Mouse (Mus musculus) heart, postnatal 36 days (tissue): ENCODE measurements around the gene Pnkd. TPM values are rescaled to one million over a fixed set of nuclear protein-coding genes. Genes with fewer than 3 reads are reported as not detected.

ENCODE experiments used
- DNase-seq, 2 experiments: peaks; one replicate each; pipeline ENCODE4 v3.0.0; 2021 to 2022
- intact Hi-C: fragments of 180-260 bp; cut with DNase I; formaldehyde crosslinking; loops from one replicate; pipeline ENCODE4 v1.15.1; 2025
- total RNA-seq, 2 experiments: library from RNA; stranded (reverse); gene quantifications; 2 replicates each; pipeline ENCODE4 v1.2.3; 2021

The Pnkd gene
- total RNA-seq, 2 experiments from 2014 or later = 145 to 159 TPM

DNA sequence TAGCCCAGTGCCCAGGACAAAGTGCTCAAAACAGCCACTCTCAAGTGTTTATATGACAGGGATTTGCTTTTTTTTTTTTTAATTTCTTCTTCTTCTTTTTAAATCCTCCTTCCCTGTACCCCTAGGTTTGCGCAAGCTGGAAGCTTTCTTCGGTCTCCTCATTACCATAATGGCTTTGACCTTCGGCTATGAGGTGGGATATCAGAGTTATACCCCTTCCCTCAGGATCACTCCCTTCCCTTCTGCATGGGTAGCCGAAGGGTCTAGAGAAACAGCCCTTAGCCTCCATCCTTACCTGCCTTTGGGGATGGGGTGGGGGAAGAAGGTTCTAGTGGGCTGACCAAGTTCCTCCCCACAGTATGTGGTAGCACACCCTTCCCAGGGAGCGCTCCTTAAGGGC is 95.8 kb downstream of the Pnkd start:
- no peak for DNase-seq
- intact Hi-C loops = no loop called here

DNA sequence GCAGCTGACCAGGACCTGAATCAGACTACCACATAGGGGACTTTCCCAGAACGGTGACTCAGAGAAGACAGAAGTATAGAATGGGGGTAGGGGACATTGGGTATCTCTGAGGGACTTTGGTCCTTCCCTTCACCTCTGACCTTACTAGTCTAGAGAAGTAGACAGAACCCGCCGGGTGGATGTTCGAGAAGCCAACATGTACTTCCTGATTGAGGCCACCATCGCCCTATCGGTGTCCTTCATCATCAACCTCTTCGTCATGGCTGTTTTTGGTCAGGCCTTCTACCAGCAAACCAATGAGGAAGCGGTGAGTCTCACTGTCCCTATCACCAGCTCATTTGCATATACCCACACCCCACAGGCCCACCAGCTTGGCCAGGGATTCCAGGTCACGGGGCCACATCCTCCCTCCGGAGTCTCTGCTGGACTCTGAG is 96.9 kb downstream of the Pnkd start:
- DNase-seq = no peak

DNA sequence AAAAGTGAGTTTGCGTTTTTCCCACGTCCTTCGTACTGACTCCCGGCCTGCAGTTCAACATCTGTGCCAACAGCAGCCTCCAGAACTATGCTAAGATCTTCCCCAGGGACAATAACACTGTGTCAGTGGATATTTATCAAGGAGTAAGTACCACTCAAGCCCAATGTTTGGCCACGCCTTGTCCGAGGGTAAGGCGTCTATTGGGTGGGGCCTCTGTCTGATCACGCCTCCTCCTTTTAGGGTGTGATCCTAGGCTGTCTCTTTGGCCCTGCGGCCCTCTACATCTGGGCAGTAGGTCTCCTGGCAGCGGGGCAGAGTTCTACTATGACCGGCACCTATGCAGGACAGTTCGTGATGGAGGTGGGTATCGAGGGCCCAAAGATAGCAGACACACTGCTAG is 98.7 kb downstream of the Pnkd start:
- intact Hi-C loops = no loop called here
- DNase-seq = no peak

More for the DNA sequence above, 96.9 kb downstream of the Pnkd start:
- intact Hi-C loops = no loop called here

DNA sequence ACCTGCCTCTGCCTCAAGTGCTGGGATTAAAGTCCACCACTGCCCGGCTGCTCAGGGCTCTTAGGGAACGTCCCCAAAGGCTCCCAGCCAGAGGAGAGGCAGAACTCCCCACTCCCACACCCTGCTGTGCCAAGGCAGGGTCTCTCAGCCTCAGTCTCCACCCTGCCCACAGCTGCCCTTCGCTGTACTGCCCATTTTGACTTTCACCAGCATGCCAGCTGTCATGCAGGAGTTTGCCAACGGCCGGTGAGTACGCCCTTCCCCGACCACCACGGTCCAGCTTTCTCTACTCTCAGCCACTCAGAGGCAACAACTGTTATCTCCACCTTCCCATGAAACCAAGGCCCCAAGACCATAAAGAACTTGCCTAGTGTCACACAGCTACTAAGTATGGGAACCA is 99.8 kb downstream of the Pnkd start:
- DNase-seq = no peak
- intact Hi-C loops = no loop called here

DNA sequence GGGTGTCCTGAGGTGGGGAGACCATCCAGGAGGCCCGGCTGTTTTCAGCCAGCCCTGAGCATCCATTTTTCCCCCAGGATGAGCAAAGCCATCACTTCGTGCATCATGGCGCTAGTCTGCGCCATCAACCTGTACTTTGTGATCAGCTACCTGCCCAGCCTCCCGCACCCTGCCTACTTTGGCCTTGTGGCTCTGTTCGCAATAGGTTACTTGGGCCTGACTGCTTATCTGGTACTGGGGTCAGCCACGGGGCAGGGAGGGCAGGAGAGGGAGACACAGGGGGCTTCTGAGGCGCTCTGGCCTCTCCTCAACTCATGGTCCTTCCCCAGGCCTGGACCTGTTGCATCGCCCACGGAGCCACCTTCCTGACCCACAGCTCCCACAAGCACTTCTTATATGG is 100.3 kb downstream of the Pnkd start:
- intact Hi-C loops = loop anchor here (1.0 to 5.0 kb wide), 2 partner anchors 23 to 178 kb away; partner anchors contain the start of gene Catip
- DNase-seq = no peak

DNA sequence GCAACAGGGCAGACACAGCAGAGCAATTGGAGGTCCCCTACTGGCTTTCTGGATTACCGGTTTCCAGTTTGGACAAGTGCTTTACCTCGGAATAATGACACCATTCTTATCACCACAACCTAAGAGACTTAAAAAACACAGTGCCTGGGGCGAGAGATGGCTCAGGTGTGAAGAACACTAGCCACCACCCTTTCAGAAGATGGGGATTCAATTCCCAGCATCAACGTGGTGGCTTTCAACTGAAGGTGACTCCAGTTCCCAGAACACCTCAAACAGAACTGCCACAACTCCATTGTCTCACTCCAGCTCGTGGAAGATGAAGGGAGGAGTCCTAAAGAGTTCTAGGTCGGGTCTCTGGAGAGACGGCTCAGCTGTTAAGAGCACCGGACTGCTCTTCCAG is 100.8 kb downstream of the Pnkd start:
- intact Hi-C loops = loop anchor here (1.0 to 5.0 kb wide), 2 partner anchors 23 to 178 kb away; partner anchors contain the start of gene Catip
- no peak for DNase-seq

DNA sequence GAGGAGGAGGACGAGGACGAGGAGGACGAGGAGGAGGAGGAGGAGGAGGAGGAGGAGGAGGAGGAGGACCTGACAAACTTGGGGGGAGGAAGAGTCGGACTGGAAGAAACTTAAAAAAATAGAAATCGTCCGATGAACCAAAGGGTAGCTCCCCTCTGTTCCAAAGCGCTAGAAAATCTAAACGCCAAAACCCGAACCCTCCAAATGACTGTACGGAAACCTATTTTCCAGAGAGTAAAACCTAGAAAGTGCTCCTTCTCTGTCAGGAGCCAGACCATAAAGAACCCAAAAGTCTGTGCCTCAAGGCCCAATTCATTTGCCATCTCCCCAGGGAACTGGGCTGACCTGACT is 101.6 kb downstream of the Pnkd start:
- DNase-seq = no peak
- intact Hi-C loops = loop anchor here (1.0 to 5.0 kb wide), 3 partner anchors 18 to 179 kb away; no protein-coding TSS in a partner anchor

DNA sequence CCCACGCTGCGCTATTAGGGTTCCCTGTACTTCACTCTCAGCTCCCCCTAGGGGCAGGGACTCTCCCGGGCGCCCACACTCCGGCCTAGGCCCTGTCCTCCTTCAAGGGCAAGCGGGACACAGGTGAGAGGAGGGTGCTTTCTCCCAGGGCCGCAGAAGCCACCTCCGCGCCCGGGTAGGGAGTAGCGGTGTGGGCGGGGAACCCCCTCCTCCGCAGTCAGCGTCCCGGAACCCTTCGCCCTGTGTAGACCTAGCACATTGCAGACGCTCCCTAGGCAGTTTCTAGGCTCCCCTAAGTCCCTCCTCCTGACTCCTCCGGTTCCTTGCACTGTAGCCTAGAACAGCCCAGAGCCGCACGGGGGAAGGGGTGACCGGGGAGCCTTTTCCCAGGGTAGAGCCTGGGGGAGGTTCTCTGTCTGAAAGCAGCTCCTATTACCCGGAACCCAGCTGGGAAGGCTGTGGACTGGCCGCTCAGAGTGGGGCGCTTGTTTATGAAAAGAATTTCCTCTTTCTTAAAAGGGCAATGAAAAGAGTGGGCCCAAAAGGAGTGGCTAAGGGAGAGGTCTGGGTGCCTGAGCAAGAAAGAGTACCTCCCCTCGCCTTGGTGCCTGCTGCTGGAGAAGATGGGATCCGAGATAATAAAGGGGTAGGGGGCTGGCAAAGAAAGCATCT is 102.1 kb downstream of the Pnkd start:
- DNase-seq = peak; percentile 96 to 99
- intact Hi-C loops = loop anchor here (1.0 to 5.0 kb wide), 3 partner anchors 19 to 180 kb away; no protein-coding TSS in a partner anchor

DNA sequence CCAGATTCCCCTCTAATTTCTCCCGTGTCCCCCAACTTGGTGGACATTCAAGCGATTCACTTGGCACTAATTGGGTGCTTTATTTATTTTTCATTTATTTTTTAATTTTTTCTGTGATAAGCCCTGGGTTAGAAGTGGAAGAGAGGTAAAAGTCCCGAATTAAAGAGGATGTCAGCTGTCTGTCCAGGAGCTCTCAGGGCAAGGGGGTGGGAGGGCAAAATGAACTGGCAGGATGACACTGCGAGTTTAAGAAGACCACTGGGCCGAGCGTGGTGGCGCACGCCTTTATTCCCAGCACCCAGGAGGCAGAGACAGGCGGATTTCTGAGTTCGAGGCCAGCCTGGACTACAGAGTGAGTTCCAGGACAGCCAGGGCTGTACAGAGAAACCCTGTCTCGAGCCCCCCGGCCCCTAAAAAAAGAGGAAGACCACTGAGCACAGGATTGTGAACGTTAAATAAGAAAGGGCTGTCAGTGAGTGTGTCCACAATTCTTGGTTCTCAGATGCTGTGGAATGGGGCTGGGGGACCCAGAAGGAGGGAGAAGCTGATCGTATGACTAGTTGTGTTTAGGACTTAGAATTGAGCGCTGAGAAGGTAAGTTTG is 102.8 kb downstream of the Pnkd start:
- intact Hi-C loops = loop anchor here (2.0 to 5.0 kb wide), 2 partner anchors 55 to 180 kb away; no protein-coding TSS in a partner anchor
- DNase-seq = no peak

DNA sequence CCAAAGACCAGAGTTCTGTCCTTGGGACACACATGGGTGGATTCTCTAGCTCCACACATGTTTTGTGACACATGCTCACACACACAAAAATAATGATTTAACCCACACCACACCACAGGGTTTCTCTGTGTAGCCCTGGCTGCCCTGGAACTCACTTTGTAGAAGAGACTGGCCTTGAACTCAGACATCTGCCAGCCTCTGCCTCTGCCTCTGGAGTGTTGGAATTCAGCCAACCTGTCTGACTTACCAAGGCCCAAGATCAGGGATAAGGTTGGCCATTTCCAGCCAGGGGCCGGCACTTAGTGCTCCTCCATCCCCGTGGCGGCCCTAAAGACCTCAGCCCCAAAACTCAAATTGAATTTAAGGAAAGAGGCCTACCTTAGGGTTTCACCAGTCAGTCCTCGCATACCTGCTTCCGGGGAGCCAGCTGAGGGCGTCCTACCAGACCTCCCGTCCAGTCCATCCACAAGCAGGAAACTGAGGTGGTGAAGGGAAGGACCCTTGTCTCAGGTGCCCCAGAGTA is 103.7 kb downstream of the Pnkd start:
- intact Hi-C loops = loop anchor here (5.0 kb wide), 1 partner anchor 181 kb away; no protein-coding TSS in a partner anchor

DNA sequence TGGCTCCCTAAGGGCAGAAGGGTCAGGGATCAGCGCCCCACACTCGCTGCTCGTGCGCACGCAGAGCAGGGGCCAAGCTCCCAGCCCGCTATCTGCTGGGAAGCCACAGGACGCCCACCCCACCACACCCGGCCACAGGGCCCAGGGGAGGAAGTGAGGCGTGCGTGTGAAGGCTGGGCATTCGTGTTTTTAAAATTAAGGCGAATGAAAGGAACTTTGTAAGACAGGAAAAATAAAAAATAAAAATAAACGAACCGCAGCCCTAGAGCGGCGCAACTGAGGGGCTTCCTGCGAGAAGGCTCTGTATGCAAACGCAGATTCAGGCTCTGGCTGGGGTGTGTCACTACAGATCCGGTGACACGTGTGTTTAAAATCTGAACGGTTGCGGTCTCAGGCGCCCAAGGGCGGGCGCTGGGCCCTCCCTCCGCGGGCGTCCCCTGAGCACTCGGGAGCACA is 105.1 kb downstream of the Pnkd start:
- DNase-seq = peak; percentile 52 to 59
- intact Hi-C loops = loop anchor here (5.0 to 10.0 kb wide), 3 partner anchors 183 to 475 kb away; partner anchors contain the start of genes Bcs1l and Zfp142

More for the DNA sequence above, 103.7 kb downstream of the Pnkd start:
- DNase-seq = no peak

DNA sequence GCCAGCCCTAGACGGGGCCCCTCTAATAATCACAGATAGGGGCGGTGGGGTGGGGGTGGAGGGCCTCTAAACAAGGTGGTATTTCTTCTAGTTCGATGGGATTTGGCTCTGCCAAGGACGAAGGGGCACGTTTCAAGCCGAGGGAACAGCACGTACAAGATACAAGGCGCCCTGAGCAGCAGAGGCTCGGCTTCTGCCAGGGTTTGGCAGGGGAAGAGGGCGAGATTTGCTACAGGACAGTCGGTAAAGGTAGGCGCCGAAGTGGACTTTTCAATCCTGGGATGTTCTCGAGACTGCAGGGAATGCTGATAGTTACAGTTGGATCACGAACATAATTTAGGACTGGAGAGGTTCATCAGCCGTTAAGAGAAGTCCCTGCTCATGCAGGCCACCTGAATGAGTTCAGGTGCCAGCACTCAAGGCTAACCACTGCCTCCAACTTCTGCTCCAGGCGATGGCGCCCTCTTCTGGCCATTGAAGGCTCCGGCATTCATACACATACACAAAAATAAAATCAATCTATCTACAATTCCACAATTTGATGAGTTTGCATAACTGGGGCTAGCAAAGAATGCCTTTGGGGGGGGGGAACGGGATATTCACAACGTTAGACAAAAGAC is 105.7 kb downstream of the Pnkd start:
- intact Hi-C loops = loop anchor here (10.0 kb wide), 2 partner anchors 194 to 476 kb away; partner anchors contain the start of genes Bcs1l and Zfp142
- DNase-seq = peak; percentile 77 to 79

DNA sequence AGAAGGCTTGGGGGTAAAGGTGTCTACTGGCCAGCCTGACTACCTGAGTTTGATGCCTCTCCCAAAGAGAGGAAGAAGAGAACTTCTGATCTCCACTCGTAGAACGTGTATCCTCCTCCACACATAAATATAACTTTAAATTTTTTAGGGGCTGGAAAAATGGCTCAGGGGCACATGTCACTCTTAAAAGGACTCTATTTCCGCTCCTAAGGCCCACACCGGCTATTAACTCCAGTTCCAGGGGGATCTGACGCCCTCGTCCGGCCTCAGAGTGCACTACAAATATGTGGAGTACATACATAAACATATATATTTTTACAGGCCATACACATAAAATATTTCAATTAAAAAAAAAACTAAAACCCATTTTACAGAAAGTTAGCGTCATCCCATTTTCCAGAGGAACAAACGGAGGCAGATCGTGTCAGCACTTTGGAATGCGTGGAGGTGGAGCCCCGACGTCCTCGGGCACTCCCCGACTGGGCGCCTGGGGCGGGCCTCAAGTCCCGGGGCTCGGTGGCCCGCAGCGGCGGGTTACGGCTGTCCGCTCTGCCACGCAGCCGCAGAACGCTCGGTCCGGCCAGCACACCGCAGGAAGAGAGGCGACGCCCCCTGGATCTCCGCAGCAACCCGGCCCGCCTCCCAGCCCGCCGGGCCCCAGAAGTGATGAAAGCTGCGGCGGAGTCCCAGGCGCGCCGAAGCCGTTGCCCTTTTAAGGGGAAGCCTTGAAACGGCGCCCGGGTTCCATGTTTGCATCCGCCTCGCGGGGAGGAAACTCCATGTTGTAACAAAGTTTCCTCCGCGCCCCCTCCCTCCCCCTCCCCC is 106.4 kb downstream of the Pnkd start, which contains the start of gene Ctdsp1:
Ctdsp1 (plus strand) TSS at position 586 of the 825 bp plus-strand sequence.
- peak; percentile 98 for DNase-seq
- intact Hi-C loops = loop anchor here (10.0 kb wide), 2 partner anchors 194 to 476 kb away; partner anchors contain the start of genes Bcs1l and Zfp142

DNA sequence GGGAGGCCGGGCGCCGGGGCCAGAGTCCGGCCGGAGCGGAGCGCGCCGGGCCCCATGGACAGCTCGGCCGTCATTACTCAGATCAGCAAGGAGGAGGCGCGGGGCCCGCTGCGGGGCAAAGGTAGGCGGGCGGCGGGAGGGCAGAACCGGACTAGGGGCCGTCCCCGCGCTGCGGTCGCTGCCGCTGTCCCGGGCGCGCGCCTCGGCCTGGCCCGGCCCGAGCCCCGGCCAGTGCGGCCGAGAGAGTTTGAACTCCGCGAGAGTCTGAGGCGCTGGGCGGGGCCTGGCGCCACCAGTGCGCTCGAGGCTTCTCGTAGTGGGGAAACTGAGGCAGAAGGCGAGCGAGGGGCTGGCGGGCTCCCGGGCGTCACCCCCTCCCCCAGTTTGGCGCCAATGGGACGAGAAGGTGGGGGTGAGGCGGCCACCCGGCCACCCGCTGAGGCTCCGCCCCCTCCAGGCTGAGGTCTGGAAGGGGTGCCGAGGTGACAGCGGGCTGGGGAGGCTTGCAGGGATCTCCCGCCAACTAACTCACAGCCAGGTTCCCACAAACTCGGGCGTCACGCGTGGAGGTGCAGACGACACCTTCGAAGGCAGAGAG is 107.2 kb downstream of the Pnkd start:
- DNase-seq = peak; percentile 81 to 90
- intact Hi-C loops = loop anchor here (10.0 kb wide), 2 partner anchors 193 to 477 kb away; partner anchors contain the start of genes Bcs1l and Zfp142

DNA sequence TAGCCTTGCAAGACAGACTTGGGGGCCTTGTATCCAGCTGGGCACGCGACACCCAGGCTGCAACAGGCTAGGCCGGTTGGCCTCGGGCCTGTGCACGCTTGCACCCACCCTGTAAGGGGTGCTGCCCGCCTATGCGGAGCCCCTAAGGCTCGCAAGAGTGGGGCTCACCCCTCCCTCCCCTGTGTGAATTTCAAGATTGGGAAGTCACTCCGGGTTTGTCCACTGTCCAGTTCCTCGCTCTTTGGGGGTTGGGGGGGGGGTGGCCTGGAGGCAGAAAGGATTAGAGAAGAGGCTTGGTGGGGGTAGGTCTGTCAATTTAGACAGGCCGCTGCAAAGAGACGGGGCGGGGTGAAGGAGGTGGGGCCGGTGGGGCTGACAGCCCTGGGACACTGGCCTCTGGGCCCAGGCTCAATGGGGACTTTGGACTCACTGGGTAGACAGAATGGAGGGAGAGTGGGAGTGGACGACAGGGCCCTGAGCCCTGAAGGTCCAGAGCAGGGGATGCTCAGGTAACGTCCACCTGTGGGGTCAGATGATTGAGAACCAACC is 107.8 kb downstream of the Pnkd start:
- peak in 1 of 2 experiments; percentile 35 for DNase-seq
- intact Hi-C loops = loop anchor here (10.0 kb wide), 2 partner anchors 192 to 478 kb away; partner anchors contain the start of genes Bcs1l and Zfp142

DNA sequence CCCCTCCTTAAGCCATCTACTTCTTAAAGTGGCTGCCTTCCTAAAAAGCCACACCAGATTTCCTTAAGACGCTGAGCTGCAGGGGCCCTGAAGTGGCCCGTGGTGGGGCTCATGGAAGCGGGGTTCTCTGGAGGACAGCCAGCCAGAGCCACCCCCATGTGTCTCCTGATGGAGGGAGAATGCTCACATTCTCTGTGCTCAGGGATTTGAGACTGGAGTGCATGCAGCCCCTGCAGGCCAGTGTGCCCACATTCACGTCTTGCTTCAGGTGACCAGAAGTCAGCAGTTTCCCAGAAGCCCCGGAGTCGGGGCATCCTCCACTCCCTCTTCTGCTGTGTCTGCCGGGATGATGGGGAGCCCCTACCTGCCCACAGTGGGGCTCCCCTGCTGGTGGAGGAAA is 108.3 kb downstream of the Pnkd start:
- no peak for DNase-seq
- intact Hi-C loops = loop anchor here (10.0 kb wide), 2 partner anchors 192 to 478 kb away; partner anchors contain the start of genes Bcs1l and Zfp142

DNA sequence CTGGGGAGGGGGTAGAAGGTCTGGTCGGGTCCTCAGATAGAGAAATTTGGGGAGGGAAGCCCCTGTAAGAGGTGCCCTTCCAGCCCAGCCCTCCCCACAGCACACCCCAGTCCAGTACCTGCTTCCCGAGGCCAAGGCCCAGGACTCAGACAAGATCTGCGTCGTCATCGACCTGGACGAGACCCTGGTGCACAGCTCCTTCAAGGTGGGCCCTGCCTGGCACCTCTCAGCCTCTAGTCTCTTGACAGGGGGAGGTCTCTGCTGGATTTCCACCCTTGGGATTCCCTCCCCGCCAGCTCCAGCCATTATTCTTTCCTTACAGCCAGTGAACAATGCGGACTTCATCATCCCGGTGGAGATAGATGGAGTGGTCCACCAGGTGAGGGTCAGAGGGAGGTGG is 109.0 kb downstream of the Pnkd start:
- intact Hi-C loops = loop anchor here (10.0 kb wide), 2 partner anchors 191 to 479 kb away; partner anchors contain the start of genes Bcs1l and Zfp142
- DNase-seq = no peak

DNA sequence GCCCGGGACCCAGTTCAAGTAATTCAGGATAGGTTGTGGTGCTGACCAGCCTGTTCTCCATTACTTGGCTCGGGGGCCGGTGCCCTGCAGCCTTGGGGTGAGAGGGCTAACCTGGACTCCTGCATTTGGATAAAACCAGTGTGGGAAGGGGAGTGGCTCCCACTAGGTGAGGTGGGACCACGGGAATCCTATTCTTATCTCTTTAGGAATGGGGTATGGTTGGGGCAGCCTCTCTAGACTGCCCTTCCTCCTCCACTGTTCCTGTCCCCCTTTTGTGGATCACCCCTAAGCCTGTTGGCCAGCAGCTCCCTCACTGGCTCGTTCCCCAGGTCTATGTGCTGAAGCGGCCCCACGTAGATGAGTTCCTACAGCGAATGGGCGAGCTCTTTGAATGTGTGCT is 109.6 kb downstream of the Pnkd start:
- intact Hi-C loops = loop anchor here (10.0 kb wide), 2 partner anchors 190 to 480 kb away; partner anchors contain the start of genes Bcs1l and Zfp142

DNA sequence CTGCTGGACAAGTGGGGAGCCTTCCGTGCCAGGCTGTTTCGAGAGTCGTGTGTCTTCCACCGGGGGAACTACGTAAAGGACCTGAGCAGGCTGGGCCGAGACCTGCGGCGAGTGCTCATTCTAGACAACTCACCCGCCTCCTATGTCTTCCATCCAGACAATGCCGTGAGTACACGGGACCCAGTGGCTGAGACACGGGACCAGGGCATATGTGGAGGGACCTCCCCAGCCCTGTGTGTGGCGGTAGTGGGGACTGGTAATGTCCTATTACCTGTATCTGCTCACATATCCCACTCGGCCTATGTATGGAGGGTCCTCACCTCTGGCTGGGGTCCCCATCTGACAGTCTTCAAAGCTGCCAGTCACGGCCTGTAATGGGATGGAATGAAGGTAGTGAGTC is 110.1 kb downstream of the Pnkd start:
- intact Hi-C loops = loop anchor here (10.0 kb wide), 2 partner anchors 190 to 480 kb away; partner anchors contain the start of genes Bcs1l and Zfp142
- no peak for DNase-seq

More for the DNA sequence above, 109.6 kb downstream of the Pnkd start:
- no peak for DNase-seq
